Mouse (Mus musculus): ENCODE results near the gene Tgif2. TPM values are rescaled to one million over a fixed set of nuclear protein-coding genes. Genes with fewer than 3 reads are reported as not detected.

Tgif2 gene
- total and polyA plus RNA-seq, 3 experiments = 16.9 to 43.3 TPM; not detected in 1

DNA sequence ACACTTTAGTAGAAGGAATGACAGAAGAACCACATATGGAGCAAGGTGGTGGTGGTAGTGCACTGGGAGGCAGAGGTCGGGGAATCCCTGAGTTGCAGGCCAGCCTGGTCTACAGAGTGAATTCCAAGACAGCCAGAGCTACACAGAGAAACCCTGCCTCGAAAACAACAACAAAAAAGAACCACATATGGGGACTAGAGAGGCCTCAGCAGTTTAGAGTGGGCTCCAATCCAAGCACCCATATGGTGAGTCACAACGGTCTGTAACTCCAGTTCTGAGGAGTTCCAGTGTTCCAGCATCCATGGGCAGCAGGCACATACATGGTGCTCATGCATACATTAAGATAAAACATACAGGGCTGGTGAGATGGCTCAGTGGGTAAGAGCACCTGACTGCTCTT lies 24.7 kb downstream of the Tgif2 start:
- DNase-seq (ENCODE audit: low read depth, low spot score) = no peak
- no peaks in the 10 kb centered on the region for H3K9me3 ChIP-seq (replicated peaks; ENCODE audit: insufficient read depth, low read length)
- no peaks in the 10 kb centered on the region for H3K27me3 ChIP-seq (ENCODE audit: control insufficient read depth in 1 of 2, insufficient read depth in 2 of 2, low read length in 2 of 2)
- H3K9ac ChIP-seq (ENCODE audit: control insufficient read depth, low read depth, low read length, poor library complexity, severe bottlenecking) = peak overlapping the region; percentile 94
- peak overlapping the region; percentile 95 to 100; a peak in 3 of 4 replicates for H3K4me3 ChIP-seq (ENCODE audit: control insufficient read depth in 1 of 2, insufficient read depth in 1 of 2, low read depth in 2 of 2, low read length in 2 of 2)
- H3K27ac ChIP-seq (ENCODE audit: control insufficient read depth, low read depth, low read length) = peak overlapping the region; percentile 80; the same call in 1 of the 2 replicates
- H3K4me1 ChIP-seq (ENCODE audit: control insufficient read depth in 1 of 2, insufficient read depth in 2 of 2, low read length in 2 of 2) = peaks cover 4 to 11% of the 10 kb centered on the region in 2 experiments; a peak in 2 of 4 replicates
- peaks cover 46% of the 10 kb centered on the region for H3K79me2 ChIP-seq (ENCODE audit: control insufficient read depth, insufficient read depth, low read length, poor library complexity)
- peaks cover 14 to 17% of the 10 kb centered on the region in 2 experiments for H3K36me3 ChIP-seq (ENCODE audit: control insufficient read depth in 1 of 2, insufficient read depth in 2 of 2, low read length in 2 of 2)
- TF ChIP-seq MYC (IDR thresholded peaks at IDR 0.05; ENCODE audit: low read depth, low read length) (no peak), GABPA (IDR thresholded peaks at IDR 0.05; ENCODE audit: low read depth, low read length) (no peak), CHD1 (IDR thresholded peaks at IDR 0.05; ENCODE audit: low read depth, low read length) (no peak), POLR2AphosphoS5 (IDR thresholded peaks at IDR 0.05; ENCODE audit: borderline replicate concordance, low read depth, low read length) (no peak), E2F4 (IDR thresholded peaks at IDR 0.05; ENCODE audit: borderline replicate concordance, low read depth, low read length) (no peak), ZC3H11A (IDR thresholded peaks at IDR 0.05; ENCODE audit: low read depth, low read length) (no peak), CHD2 (IDR thresholded peaks at IDR 0.05; ENCODE audit: low read length) (no peak), MAX (IDR thresholded peaks at IDR 0.05; ENCODE audit: low read length) (no peak), CTCF (IDR thresholded peaks at IDR 0.05 in 2 of 3, conservative IDR thresholded peaks at IDR 0.05 in 1 of 3; ENCODE audit: control insufficient read depth in 1 of 3, insufficient read depth in 1 of 3, low read depth in 2 of 3, low read length in 3 of 3, poor library complexity in 1 of 3, severe bottlenecking in 1 of 3) (no peak), KAT2A (conservative IDR thresholded peaks at IDR 0.05; ENCODE audit: low read depth, low read length) (no peak), UBTF (IDR thresholded peaks at IDR 0.05; ENCODE audit: borderline replicate concordance, insufficient read depth, low read depth, low read length) (no peak), TBP (IDR thresholded peaks at IDR 0.05; ENCODE audit: low read depth, low read length) (no peak), NELFE (IDR thresholded peaks at IDR 0.05; ENCODE audit: low read depth, low read length) (no peak), ELF1 (IDR thresholded peaks at IDR 0.05; ENCODE audit: low read depth, low read length) (no peak), TCF12 (IDR thresholded peaks at IDR 0.05; ENCODE audit: low read depth, low read length) (no peak), POLR2AphosphoS2 (IDR thresholded peaks at IDR 0.05; ENCODE audit: low read length) (no peak), USF1 (IDR thresholded peaks at IDR 0.05; ENCODE audit: low read depth, low read length) (no peak), RCOR1 (IDR thresholded peaks at IDR 0.05; ENCODE audit: low read depth, low read length) (no peak), NRF1 (IDR thresholded peaks at IDR 0.05; ENCODE audit: insufficient read depth, low read depth, low read length, poor library complexity, severe bottlenecking) (no peak)

DNA sequence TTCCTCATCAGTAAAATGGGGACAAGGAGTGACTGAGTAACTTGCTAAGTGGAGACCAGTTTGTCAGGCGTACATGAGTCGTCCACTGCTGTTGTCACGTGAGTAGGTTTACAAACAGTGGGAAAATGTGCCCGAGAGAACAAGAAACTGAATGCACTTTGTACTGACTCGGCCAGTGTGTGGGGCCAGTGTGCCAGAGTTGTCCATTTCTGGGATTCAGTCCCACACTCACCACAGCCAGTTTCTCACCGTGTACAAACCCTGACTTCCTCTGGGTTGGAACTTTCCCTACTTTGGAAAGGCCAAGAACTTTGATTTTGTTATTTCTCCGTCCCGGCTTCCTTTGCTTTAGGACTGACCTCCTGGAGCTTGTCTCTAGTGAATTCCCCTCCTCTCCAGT lies 29.2 kb downstream of the Tgif2 start:
- no peaks in the 10 kb centered on the region for H3K9me3 ChIP-seq (replicated peaks; ENCODE audit: insufficient read depth, low read length)
- H3K79me2 ChIP-seq (ENCODE audit: control insufficient read depth, insufficient read depth, low read length, poor library complexity) = peaks cover 22% of the 10 kb centered on the region
- no peak overlapping the region for H3K27ac ChIP-seq (ENCODE audit: control insufficient read depth, low read depth, low read length)
- no peaks in the 10 kb centered on the region for H3K27me3 ChIP-seq (ENCODE audit: control insufficient read depth in 1 of 2, insufficient read depth in 2 of 2, low read length in 2 of 2)
- peaks cover 25 to 29% of the 10 kb centered on the region in 2 experiments for H3K36me3 ChIP-seq (ENCODE audit: control insufficient read depth in 1 of 2, insufficient read depth in 2 of 2, low read length in 2 of 2)
- TF ChIP-seq KAT2A (conservative IDR thresholded peaks at IDR 0.05; ENCODE audit: low read depth, low read length) = no peak
- TF ChIP-seq EP300 (IDR thresholded peaks at IDR 0.05; ENCODE audit: low read depth in 1 of 2, low read length in 2 of 2) = no peak
- TF ChIP-seq MXI1 (IDR thresholded peaks at IDR 0.05; ENCODE audit: low read depth, low read length) = no peak
- no peak for DNase-seq (ENCODE audit: low read depth, low spot score)
- H3K4me1 ChIP-seq (ENCODE audit: control insufficient read depth in 1 of 2, insufficient read depth in 2 of 2, low read length in 2 of 2) = peaks cover 9 to 22% of the 10 kb centered on the region in 2 experiments
- H3K4me3 ChIP-seq (ENCODE audit: control insufficient read depth in 1 of 2, insufficient read depth in 1 of 2, low read depth in 2 of 2, low read length in 2 of 2) = no peak overlapping the region
- no peak overlapping the region for H3K9ac ChIP-seq (ENCODE audit: control insufficient read depth, low read depth, low read length, poor library complexity, severe bottlenecking)
